Mouse (Mus musculus) neural tube, embryonic 14.5 days (tissue): ENCODE measurements around the gene Snn. TPM values are rescaled to one million over a fixed set of nuclear protein-coding genes. Genes with fewer than 3 reads are reported as not detected.

Source experiments
- ATAC-seq: fragments of 200-750 bp; cut with Nextera tagmentation; 2 replicates; pipeline ENCODE4 v1.8.0; 2017; ENCODE audit warnings: low read depth, mild to moderate bottlenecking, moderate TSS enrichment, moderate library complexity
- H3K27ac ChIP-seq: fragments of 300-500 bp; sonication (generic); 2 replicates; pipeline ENCODE4 v1.5.1; 2014; ENCODE audit warnings: low read depth, mild to moderate bottlenecking, control low read depth, low read length, moderate library complexity, mixed read lengths
- H3K27me3 ChIP-seq: fragments of 300-500 bp; sonication (generic); 2 replicates; pipeline ENCODE4 v1.6.1; 2014; ENCODE audit warnings: low read length; ENCODE audit not compliant: control insufficient read depth, insufficient read depth
- H3K36me3 ChIP-seq: fragments of 300-500 bp; sonication (generic); 2 replicates; pipeline ENCODE4 v1.6.1; 2014; ENCODE audit warnings: low read length, mixed read lengths; ENCODE audit not compliant: control insufficient read depth, insufficient read depth
- H3K4me1 ChIP-seq: fragments of 300-500 bp; sonication (generic); 2 replicates; pipeline ENCODE4 v1.6.1; 2014; ENCODE audit warnings: low read length; ENCODE audit not compliant: control insufficient read depth, insufficient read depth
- H3K4me2 ChIP-seq: fragments of 300-500 bp; sonication (generic); 2 replicates; pipeline ENCODE4 v1.6.1; 2014; ENCODE audit warnings: mild to moderate bottlenecking, low read depth, low read length, control low read depth
- H3K4me3 ChIP-seq: fragments of 300-500 bp; sonication (generic); 2 replicates; pipeline ENCODE4 v1.5.1; 2014; ENCODE audit warnings: low read depth, low read length, control low read depth, mixed read lengths
- H3K9ac ChIP-seq: fragments of 300-500 bp; sonication (generic); replicated peaks from 2 replicates; pipeline ENCODE4 v1.6.1; 2014; ENCODE audit warnings: low read depth, mild to moderate bottlenecking, control low read depth, low read length, mixed read lengths
- H3K9me3 ChIP-seq: fragments of 300-500 bp; sonication (generic); 2 replicates; pipeline ENCODE4 v1.6.1; 2016; ENCODE audit warnings: low read length; ENCODE audit not compliant: control insufficient read depth
- WGBS: fragments of 180-500 bp; shearing (Covaris S2); extraction: QIAGEN DNeasy Blood & Tissue Kit; methylation state at CpG from one replicate; pipeline ENCODE4 v1.1.7; 2014; 5-methylcytosine and 5-hydroxymethylcytosine counted together
- polyA plus RNA-seq: library from polyadenylated mRNA; unstranded; fragments of >200 nt; fragmentation: Nextera tagmentation; extraction: Ambion mirVana; gene quantifications from 2 replicates; pipeline ENCODE4 v1.2.1, GENCODE M21; 2014

The Snn gene
- polyA plus RNA-seq, 1 experiment from 2014 or later, result 133 TPM

GRCm38 (mm10) chr16:11122625-11123024, 61.9 kb downstream of the Snn start:
- ATAC-seq, result no peak
- 88% methylated on average over 2 of the region's 2 CpGs for WGBS
- no peaks in the 10 kb centered on the region for H3K9me3 ChIP-seq
- H3K27me3 ChIP-seq, result no peaks in the 10 kb centered on the region
- H3K9ac ChIP-seq, result no peak overlapping the region
- peaks cover 15% of the 10 kb centered on the region for H3K36me3 ChIP-seq
- no peak overlapping the region for H3K27ac ChIP-seq
- H3K4me2 ChIP-seq, result no peak overlapping the region
- no peak overlapping the region for H3K4me3 ChIP-seq
- no peaks in the 10 kb centered on the region for H3K4me1 ChIP-seq

- no peak overlapping the region for H3K4me2 ChIP-seq
- no peak overlapping the region for H3K27ac ChIP-seq
- H3K4me1 ChIP-seq, result no peaks in the 10 kb centered on the region
- peaks cover 20% of the 10 kb centered on the region for H3K36me3 ChIP-seq
- 91% methylated on average over 1 of the region's 1 CpGs for WGBS
- no peak overlapping the region for H3K9ac ChIP-seq
- H3K4me3 ChIP-seq, result no peak overlapping the region
- no peaks in the 10 kb centered on the region for H3K9me3 ChIP-seq
- ATAC-seq, result no peak
- H3K27me3 ChIP-seq, result no peaks in the 10 kb centered on the region
Observed at GRCm38 (mm10) chr16:11124110-11124509, 63.4 kb downstream of the Snn start.

Other genes with a start within 250 kb of the Snn start
- not detected in 2 replicates for gene Gm11172, start 248.0 kb upstream of the Snn start, polyA plus RNA-seq
- 0.31 and 0.44 TPM in 2 replicates for gene Rmi2, start 225.9 kb upstream of the Snn start, polyA plus RNA-seq
- 20.4 and 26.7 TPM in 2 replicates for gene Litaf, start 5.2 kb downstream of the Snn start, polyA plus RNA-seq
- 33.0 and 33.1 TPM in 2 replicates for gene Txndc11, start 73.7 kb downstream of the Snn start, polyA plus RNA-seq
- 87.0 and 93.7 TPM in 2 replicates for gene Zc3h7a, start 115.4 kb downstream of the Snn start, polyA plus RNA-seq
- 141 and 154 TPM in 2 replicates for gene Rsl1d1, start 142.4 kb downstream of the Snn start, polyA plus RNA-seq
- gene Gspt1, start 193.4 kb downstream of the Snn start, polyA plus RNA-seq, result 53.2 and 59.1 TPM in 2 replicates